Mouse (Mus musculus): ENCODE results near the gene Ctps2.
"Not testable (repeated sequence)": the region's sequence is repeated elsewhere in the genome, so short reads cannot be mapped to it uniquely, and the experiment has no call there.

Gene Ctps2

GRCm38 (mm10) chrX:162900938-162901337, at the start of gene Ctps2:
Gene Ctps2, plus strand, starts transcription at chrX:162901238.
- DNase-seq = no peak

GRCm38 (mm10) chrX:162868294-162868965, 32.6 kb upstream of the Ctps2 start:
- no peak for DNase-seq

- DNase-seq = peak; percentile 23 to 27
Observed at GRCm38 (mm10) chrX:162871734-162872517, 29.1 kb upstream of the Ctps2 start.

- DNase-seq = no peak
Observed at GRCm38 (mm10) chrX:162873761-162874160, 27.3 kb upstream of the Ctps2 start.

- no peak for DNase-seq
Observed at GRCm38 (mm10) chrX:162878236-162878635, 22.8 kb upstream of the Ctps2 start.

GRCm38 (mm10) chrX:162887931-162888511, 13.0 kb upstream of the Ctps2 start, which contains the start of gene Syap1:
Gene Syap1, minus strand, starts transcription at chrX:162888447.
- peak; percentile 75 to 85 for DNase-seq

- DNase-seq = not testable (repeated sequence)
Observed at GRCm38 (mm10) chrX:162888575-162889223, 12.3 kb upstream of the Ctps2 start.

- DNase-seq = peak in 1 of 2 experiments; percentile 47
Observed at GRCm38 (mm10) chrX:162901371-162902039, 467 bp downstream of the Ctps2 start.

GRCm38 (mm10) chrX:162902040-162902734, 1.1 kb downstream of the Ctps2 start:
- peak; percentile 29 to 44 for DNase-seq

- no peak for DNase-seq
Observed at GRCm38 (mm10) chrX:162907554-162907953, 6.5 kb downstream of the Ctps2 start.

- no peak for DNase-seq
Observed at GRCm38 (mm10) chrX:162913651-162914050, 12.6 kb downstream of the Ctps2 start.

- peak; percentile 34 to 59 for DNase-seq
Observed at GRCm38 (mm10) chrX:162915697-162916096, 14.7 kb downstream of the Ctps2 start.

- no peak for DNase-seq
Observed at GRCm38 (mm10) chrX:162921487-162922125, 20.6 kb downstream of the Ctps2 start.

GRCm38 (mm10) chrX:162931467-162931866, 30.4 kb downstream of the Ctps2 start:
- no peak for DNase-seq

GRCm38 (mm10) chrX:162942027-162942426, 41.0 kb downstream of the Ctps2 start:
- DNase-seq = no peak

GRCm38 (mm10) chrX:162949811-162950439, 48.9 kb downstream of the Ctps2 start:
- peak; percentile 6 to 37 for DNase-seq

- no peak for DNase-seq
Observed at GRCm38 (mm10) chrX:162957921-162958320, 56.9 kb downstream of the Ctps2 start.

- no peak for DNase-seq
Observed at GRCm38 (mm10) chrX:162963840-162964239, 62.8 kb downstream of the Ctps2 start.

GRCm38 (mm10) chrX:162964383-162964782, 63.3 kb downstream of the Ctps2 start, which contains the start of gene S100g:
Gene S100g, minus strand, starts transcription at chrX:162964599.
- no peak for DNase-seq

- no peak for DNase-seq
Observed at GRCm38 (mm10) chrX:162967456-162967855, 66.4 kb downstream of the Ctps2 start.

GRCm38 (mm10) chrX:162976194-162976593, 75.2 kb downstream of the Ctps2 start:
- DNase-seq = no peak
